Mouse (Mus musculus) limb, embryonic 11.5 days (tissue): Measurements from ENCODE around the gene Ccdc182. TPM values are rescaled to one million over a fixed set of nuclear protein-coding genes. Genes with fewer than 3 reads are reported as not detected.

Experiments used
- ATAC-seq: fragments of 200-750 bp; cut with Nextera tagmentation; 2 replicates; pipeline ENCODE4 v1.8.0; 2017; ENCODE audit warnings: low read depth; ENCODE audit not compliant: insufficient number of reproducible peaks, low FRiP score, low TSS enrichment
- DNase-seq: peaks from one replicate; pipeline ENCODE4 v3.0.0-alpha.2; 2015; ENCODE audit warnings: low spot score
- H3K27ac ChIP-seq: fragments of 300-500 bp; sonication (generic); replicated peaks from 2 replicates; pipeline ENCODE4 v1.5.1; 2014; ENCODE audit warnings: low read depth, mild to moderate bottlenecking, low read length
- H3K27me3 ChIP-seq: fragments of 300-500 bp; sonication (generic); 2 replicates; pipeline ENCODE4 v1.6.1; 2014; ENCODE audit warnings: mild to moderate bottlenecking, low read length, mixed read lengths; ENCODE audit not compliant: control insufficient read depth, insufficient read depth
- H3K36me3 ChIP-seq: fragments of 300-500 bp; sonication (generic); 2 replicates; pipeline ENCODE4 v1.6.1; 2014; ENCODE audit warnings: mild to moderate bottlenecking, low read length, moderate library complexity, mixed read lengths; ENCODE audit not compliant: control insufficient read depth, insufficient read depth
- H3K4me1 ChIP-seq: fragments of 300-500 bp; sonication (generic); 2 replicates; pipeline ENCODE4 v1.6.1; 2014; ENCODE audit warnings: low read length, mixed read lengths; ENCODE audit not compliant: control insufficient read depth, insufficient read depth
- H3K4me2 ChIP-seq: fragments of 300-500 bp; sonication (generic); 2 replicates; pipeline ENCODE4 v1.6.1; 2014; ENCODE audit warnings: low read depth, mild to moderate bottlenecking, moderate library complexity; ENCODE audit not compliant: severe bottlenecking
- H3K4me3 ChIP-seq: fragments of 300-500 bp; sonication (generic); 2 replicates; pipeline ENCODE4 v1.5.1; 2014; ENCODE audit warnings: low read depth, low read length
- H3K9ac ChIP-seq: fragments of 300-500 bp; sonication (generic); 2 replicates; pipeline ENCODE4 v1.6.1; 2014; ENCODE audit warnings: mild to moderate bottlenecking, low read length
- H3K9me3 ChIP-seq: fragments of 300-500 bp; sonication (generic); 2 replicates; pipeline ENCODE4 v1.6.1; 2016; ENCODE audit warnings: low read length; ENCODE audit not compliant: control insufficient read depth
- WGBS: fragments of 180-500 bp; shearing (Covaris S2); extraction: QIAGEN DNeasy Blood & Tissue Kit; methylation state at CpG from one replicate; pipeline ENCODE4 v1.1.7; 2014; 5-methylcytosine and 5-hydroxymethylcytosine counted together
- polyA plus RNA-seq: library from polyadenylated mRNA; unstranded; fragments of >200 nt; fragmentation: Nextera tagmentation; extraction: Ambion mirVana; gene quantifications from 2 replicates; pipeline ENCODE4 v1.2.1, GENCODE M21; 2014

The Ccdc182 gene
- polyA plus RNA-seq, 1 experiment from 2014 or later = 0.12 TPM

DNA sequence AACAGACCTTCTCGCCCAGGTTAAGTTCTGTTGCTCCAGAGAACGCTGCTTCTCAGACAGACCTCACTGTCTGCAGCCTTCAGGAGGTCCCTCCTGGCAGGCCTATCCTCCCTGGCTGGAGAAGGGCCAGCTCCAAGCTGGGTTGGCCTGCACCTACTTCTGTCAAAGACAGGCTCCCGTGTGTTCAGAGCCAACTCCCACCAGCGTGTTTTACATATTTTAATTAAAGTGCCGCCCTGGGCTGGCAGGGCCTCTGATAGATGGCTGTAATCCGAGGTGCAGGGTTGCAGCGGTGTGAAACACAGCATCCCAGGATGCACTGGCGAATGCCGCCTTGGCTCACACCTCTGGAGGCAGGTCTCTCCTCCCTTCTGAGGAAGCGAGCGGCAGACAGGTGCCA lies 5.5 kb upstream of the Ccdc182 start:
- no peak overlapping the region for H3K4me2 ChIP-seq
- no peak overlapping the region for H3K4me3 ChIP-seq
- 15% methylated on average over 11 of the region's 11 CpGs for WGBS
- H3K36me3 ChIP-seq = no peaks in the 10 kb centered on the region
- H3K27ac ChIP-seq = no peak overlapping the region
- H3K9me3 ChIP-seq = no peaks in the 10 kb centered on the region
- no peaks in the 10 kb centered on the region for H3K27me3 ChIP-seq
- DNase-seq = no peak
- no peak for ATAC-seq
- no peak overlapping the region for H3K9ac ChIP-seq
- 0 out of 2 replicates have a peak, but pooled peaks cover 3% of the 10 kb centered on the region for H3K4me1 ChIP-seq

DNA sequence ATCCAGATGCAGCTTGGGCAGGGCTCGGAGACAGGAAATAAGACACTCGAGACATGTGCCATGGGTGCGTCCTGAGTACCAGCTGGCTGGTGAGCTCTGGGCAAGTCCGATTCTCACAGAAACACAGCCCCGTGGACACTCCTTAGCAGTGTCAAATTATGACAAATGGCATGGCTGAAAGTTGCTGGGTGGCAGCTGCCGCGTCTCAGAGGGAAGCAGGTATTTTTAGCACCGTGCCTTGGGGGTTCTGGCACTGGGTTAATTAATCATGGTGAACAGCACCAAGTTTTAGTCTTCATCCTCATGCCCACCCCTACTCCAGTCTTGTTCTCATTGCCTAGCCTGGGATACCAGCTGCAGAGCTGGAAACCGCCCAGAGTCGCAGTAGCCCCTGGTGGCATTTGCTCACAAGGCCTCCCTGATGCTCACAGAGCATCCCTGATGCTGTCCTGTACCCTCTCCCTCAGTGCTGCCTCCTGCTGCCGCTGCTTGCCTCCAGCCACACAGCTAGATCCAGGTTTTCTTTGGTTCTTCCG lies 5.0 kb upstream of the Ccdc182 start:
- DNase-seq = no peak
- no peaks in the 10 kb centered on the region for H3K9me3 ChIP-seq
- no peak overlapping the region for H3K4me2 ChIP-seq
- no peaks in the 10 kb centered on the region for H3K36me3 ChIP-seq
- H3K27ac ChIP-seq = no peak overlapping the region
- no peak for ATAC-seq
- no peaks in the 10 kb centered on the region for H3K27me3 ChIP-seq
- no peak overlapping the region for H3K9ac ChIP-seq
- no peak overlapping the region for H3K4me3 ChIP-seq
- 36% methylated on average over 12 of the region's 12 CpGs for WGBS
- H3K4me1 ChIP-seq = peaks cover 3% of the 10 kb centered on the region; the same call in 1 of the 2 replicates

DNA sequence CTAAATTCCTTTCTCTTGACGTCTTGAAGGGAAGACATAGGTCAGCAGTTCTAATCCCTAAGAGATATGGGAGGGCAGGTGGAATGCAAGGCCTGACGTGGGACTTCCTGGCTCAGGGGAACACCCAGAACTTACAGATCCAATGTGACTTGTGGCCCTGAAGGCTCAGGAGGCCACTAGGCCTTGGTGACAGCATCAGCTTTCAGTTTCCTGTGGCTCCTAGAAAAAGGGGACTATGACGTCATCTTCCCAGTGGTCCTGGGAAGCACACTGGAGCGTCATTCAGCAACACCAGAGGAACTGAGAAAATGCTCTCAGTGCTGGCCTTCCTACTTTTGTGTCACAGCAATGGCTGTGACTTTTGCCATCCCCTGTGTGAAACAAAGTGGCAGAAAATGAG lies 2.6 kb upstream of the Ccdc182 start:
- DNase-seq (no peak), ATAC-seq (no peak)
- H3K9ac ChIP-seq = no peak overlapping the region
- no peak overlapping the region for H3K4me3 ChIP-seq
- H3K4me1 ChIP-seq = peaks cover 15% of the 10 kb centered on the region
- no peak overlapping the region for H3K4me2 ChIP-seq
- H3K36me3 ChIP-seq = no peaks in the 10 kb centered on the region
- H3K27me3 ChIP-seq = no peaks in the 10 kb centered on the region
- WGBS = 65% methylated on average over 4 of the region's 4 CpGs
- no peaks in the 10 kb centered on the region for H3K9me3 ChIP-seq
- no peak overlapping the region for H3K27ac ChIP-seq

DNA sequence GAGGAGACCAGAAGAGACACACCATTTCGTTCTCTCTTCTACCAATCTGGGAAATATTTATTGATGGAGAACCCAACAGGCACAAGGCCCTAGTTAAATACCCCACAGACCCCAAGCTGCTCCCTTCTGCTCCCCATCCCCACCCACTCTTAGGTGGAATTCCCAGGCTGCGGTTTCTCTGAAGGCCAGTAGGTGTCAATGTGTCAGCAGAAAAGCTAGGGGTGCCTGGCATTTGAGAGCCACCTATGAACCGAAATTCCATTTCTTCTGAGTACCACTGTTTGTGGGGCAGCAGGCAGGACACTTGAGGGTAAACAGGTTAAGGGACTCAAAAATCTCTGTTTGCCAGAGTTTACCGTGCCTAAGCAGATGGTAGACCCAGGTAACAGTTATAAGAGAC lies 2.2 kb upstream of the Ccdc182 start:
- H3K4me1 ChIP-seq = peaks cover 15% of the 10 kb centered on the region
- ATAC-seq (no peak), DNase-seq (no peak)
- no peak overlapping the region for H3K4me3 ChIP-seq
- H3K36me3 ChIP-seq = no peaks in the 10 kb centered on the region
- no peaks in the 10 kb centered on the region for H3K27me3 ChIP-seq
- WGBS = 35% methylated on average over 4 of the region's 4 CpGs
- no peaks in the 10 kb centered on the region for H3K9me3 ChIP-seq
- H3K9ac ChIP-seq = no peak overlapping the region
- H3K4me2 ChIP-seq = no peak overlapping the region
- no peak overlapping the region for H3K27ac ChIP-seq

DNA sequence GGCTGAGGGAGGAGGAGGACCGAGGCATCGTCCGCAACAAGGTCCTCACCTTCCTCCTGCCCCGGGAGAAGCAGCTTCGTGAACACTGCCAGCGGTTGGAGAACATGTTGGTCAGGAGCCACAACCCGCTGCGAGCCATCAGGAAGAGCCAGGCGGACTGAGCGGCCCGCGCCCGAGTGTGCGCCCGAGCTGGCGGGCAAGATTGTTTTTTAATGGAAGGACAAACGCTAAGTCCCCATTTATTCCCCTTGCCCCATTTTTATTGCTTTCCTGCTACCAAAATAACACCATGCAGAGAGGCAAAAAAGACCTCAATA lies 494 bp downstream of the Ccdc182 start:
- ATAC-seq (no peak), DNase-seq (no peak)
- Histone ChIP-seq H3K27ac (no peak overlapping the region), H3K4me1 (peaks cover 12% of the 10 kb centered on the region), H3K9ac (no peak overlapping the region), H3K27me3 (no peaks in the 10 kb centered on the region), H3K9me3 (no peaks in the 10 kb centered on the region), H3K36me3 (no peaks in the 10 kb centered on the region), H3K4me3 (peak overlapping the region; percentile 23), H3K4me2 (peak overlapping the region; percentile 42)
- WGBS = 14% methylated on average over 17 of the region's 17 CpGs

DNA sequence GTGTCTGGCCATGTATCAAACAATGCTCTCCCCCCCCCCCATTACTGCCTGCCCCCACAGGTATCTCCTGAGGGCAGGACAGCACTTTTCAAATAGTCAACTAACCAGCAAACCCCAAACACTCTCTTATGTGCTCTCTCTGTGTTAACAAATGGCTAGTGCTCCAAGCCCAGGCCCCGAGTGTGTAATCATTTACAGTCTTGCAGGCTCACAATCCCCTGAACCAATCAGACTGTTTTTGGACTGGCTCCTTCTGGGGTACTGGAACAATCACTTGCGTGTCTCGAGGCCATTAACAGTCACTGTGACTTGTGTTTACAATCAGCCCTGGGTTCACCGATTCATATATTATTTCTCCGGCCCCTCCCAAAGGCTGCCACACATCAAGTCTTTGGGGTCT lies 1.4 kb downstream of the Ccdc182 start:
- 0 out of 2 replicates have a peak, but pooled peaks have one; percentile 44 for ATAC-seq
- Histone ChIP-seq H3K4me1 (peaks cover 12% of the 10 kb centered on the region), H3K27me3 (no peaks in the 10 kb centered on the region)

DNA sequence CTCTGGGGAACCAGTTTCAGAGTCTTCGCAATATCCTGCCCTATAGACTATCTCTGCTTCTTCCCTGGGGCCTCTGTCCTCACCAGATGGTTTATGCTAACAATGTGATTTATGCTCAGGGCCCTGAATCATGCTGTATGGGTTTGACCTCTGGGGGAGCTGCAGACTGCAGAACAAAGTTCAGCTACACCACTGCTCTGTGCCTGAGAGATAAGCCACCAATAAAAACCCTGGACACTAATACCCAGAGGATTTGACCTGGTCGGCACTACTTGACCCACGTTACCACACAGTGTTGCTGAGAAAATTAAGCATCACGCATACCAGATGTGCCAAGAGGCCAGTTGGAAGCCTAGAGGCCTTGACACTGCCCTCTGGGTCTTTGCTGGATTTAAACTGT lies 3.7 kb downstream of the Ccdc182 start:
- H3K4me3 ChIP-seq = no peak overlapping the region
- WGBS = 19% methylated on average over 4 of the region's 4 CpGs
- no peak overlapping the region for H3K4me2 ChIP-seq
- H3K9me3 ChIP-seq = no peaks in the 10 kb centered on the region
- no peak for DNase-seq
- no peak for ATAC-seq
- H3K4me1 ChIP-seq = peaks cover 12% of the 10 kb centered on the region
- no peak overlapping the region for H3K27ac ChIP-seq
- H3K36me3 ChIP-seq = no peaks in the 10 kb centered on the region
- H3K27me3 ChIP-seq = no peaks in the 10 kb centered on the region
- H3K9ac ChIP-seq = no peak overlapping the region

More for the DNA sequence above, 1.4 kb downstream of the Ccdc182 start:
- no peak overlapping the region for H3K4me2 ChIP-seq
- no peak for DNase-seq
- no peak overlapping the region for H3K4me3 ChIP-seq
- H3K36me3 ChIP-seq = no peaks in the 10 kb centered on the region
- no peak overlapping the region for H3K9ac ChIP-seq
- no peak overlapping the region for H3K27ac ChIP-seq
- H3K9me3 ChIP-seq = no peaks in the 10 kb centered on the region
- WGBS = 38% methylated on average over 5 of the region's 5 CpGs

DNA sequence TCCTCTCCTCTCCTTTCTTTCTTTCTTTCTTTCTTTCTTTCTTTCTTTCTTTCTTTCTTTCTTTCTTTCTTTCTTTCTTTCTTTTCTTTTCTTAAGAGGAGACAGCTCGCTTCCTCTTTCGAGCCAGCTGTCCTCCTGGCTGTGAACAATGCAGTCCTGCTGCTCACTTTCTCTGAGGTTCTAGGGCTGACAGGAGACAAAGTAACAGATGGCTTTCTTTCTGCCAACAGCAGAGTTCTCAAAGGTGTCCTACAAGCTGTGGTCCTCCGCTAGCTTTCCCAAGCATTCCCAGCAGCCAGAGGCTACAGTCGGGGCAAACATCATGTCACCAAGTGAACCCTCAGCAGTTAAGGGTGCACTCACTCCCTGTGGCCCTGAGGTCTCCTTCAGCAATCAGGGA lies 5.5 kb downstream of the Ccdc182 start:
- ATAC-seq = no peak
- DNase-seq = no peak
- Histone ChIP-seq H3K9ac (no peak overlapping the region), H3K4me1 (peaks cover 12% of the 10 kb centered on the region), H3K9me3 (no peaks in the 10 kb centered on the region), H3K27ac (no peak overlapping the region), H3K27me3 (no peaks in the 10 kb centered on the region), H3K4me3 (no peak overlapping the region), H3K4me2 (no peak overlapping the region), H3K36me3 (no peaks in the 10 kb centered on the region)
- WGBS = 81% methylated on average over 4 of the region's 4 CpGs

DNA sequence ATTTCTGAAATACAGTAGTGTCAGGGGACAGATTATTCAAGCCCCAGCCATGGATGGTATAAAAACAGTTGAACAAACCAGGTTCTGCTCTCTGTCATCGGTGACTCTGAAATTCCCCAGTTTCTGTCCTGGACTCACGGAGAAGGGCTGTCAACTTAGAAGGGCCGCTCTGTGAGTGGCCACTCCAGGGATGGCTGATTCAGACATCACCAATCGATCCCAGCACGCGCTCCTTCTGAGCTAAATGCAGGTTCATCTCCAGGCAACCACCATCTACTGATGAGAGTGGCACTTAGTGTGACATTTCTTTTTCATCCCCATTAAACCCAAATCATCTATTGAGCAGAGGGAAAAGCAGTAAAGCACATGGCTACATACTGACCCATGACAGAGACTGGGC lies 7.8 kb downstream of the Ccdc182 start:
- DNase-seq = peak; percentile 70
- H3K9ac ChIP-seq = no peak overlapping the region
- H3K27me3 ChIP-seq = no peaks in the 10 kb centered on the region
- no peak overlapping the region for H3K4me2 ChIP-seq
- whole genome bisulfite sequencing = 46% methylated on average over 6 of the region's 6 CpGs
- no peaks in the 10 kb centered on the region for H3K4me1 ChIP-seq
- H3K4me3 ChIP-seq = no peak overlapping the region
- H3K9me3 ChIP-seq = no peaks in the 10 kb centered on the region
- no peak for ATAC-seq
- H3K27ac ChIP-seq = no peak overlapping the region
- no peaks in the 10 kb centered on the region for H3K36me3 ChIP-seq
